Mouse (Mus musculus): ENCODE data around the gene 4933411K16Rik.

DNA sequence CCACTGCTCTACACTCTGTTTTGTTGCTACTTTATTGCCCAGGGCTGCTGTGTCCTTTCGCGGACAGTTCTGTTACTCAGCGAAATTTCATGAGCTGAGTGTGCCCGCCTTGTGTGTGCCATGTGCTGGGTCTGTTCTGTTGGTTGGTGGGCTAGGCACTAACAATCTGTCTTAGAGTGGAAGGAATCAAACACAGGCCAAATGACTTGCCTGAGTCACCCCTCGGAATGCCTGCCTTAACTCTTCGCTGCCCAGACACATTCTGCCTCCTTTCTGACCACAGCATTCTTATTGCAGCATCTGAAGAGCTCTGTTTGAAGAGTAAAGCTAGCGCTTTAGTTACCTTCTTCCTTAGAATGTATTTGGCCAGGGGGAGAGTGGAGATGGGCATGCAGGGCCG, 45.5 kb upstream of the 4933411K16Rik start:
- no peak for TF ChIP-seq POLR2A (IDR thresholded peaks at IDR 0.05; ENCODE audit: borderline replicate concordance, control insufficient read depth, low read depth, low read length)
- no peak for TF ChIP-seq CTCF (IDR thresholded peaks at IDR 0.05; ENCODE audit: control insufficient read depth, insufficient read depth, low read length)
